Mouse (Mus musculus) ES-E14 (cell line): ENCODE measurements around the gene Frmd5.

Experiments
- CHD2 ChIP-seq: IDR thresholded peaks from 2 replicates; pipeline ENCODE4 v1.6.1; 2014; ENCODE audit warnings: mild to moderate bottlenecking, low read depth, low read length, inconsistent platforms
- HCFC1 ChIP-seq: IDR thresholded peaks from 2 replicates; pipeline ENCODE4 v1.6.1; 2012; ENCODE audit warnings: low read length, inconsistent platforms, borderline replicate concordance; ENCODE audit not compliant: insufficient read depth
- MAFK ChIP-seq: IDR thresholded peaks from 2 replicates; pipeline ENCODE4 v1.6.1; 2014; ENCODE audit warnings: mild to moderate bottlenecking, low read depth, low read length, inconsistent platforms; ENCODE audit not compliant: insufficient read depth
- ZC3H11A ChIP-seq: IDR thresholded peaks from 2 replicates; pipeline ENCODE4 v1.6.1; 2012; ENCODE audit warnings: low read depth, mild to moderate bottlenecking, inconsistent platforms, low read length, borderline replicate concordance
- ZNF384 ChIP-seq: IDR thresholded peaks from 2 replicates; pipeline ENCODE4 v1.6.1; 2012; ENCODE audit warnings: low read depth, low read length, inconsistent platforms

DNA sequence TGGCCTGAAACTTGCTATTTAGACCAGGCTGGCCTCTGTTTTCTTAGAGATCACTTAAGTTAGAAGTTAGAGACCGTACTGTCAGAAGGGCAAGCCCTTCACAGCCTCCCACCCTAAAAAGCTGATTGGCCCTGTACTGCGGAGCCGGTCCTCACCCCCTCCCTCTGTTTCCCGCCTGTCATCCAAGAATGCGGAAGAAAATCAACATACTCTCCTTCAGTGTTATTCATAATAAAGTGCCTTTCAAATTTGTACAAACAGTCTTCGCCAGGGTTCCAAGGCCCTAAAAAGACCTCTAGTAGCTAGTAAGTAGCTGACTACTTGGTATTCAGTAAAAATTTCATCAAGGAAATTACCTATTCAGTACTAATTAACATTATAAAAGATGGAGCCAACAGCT lies 164.0 kb downstream of the Frmd5 start:
- TF ChIP-seq ZC3H11A (no peak), CHD2 (peak; percentile 38), HCFC1 (no peak), MAFK (0 out of 2 replicates have a peak, but pooled peaks have one; percentile 31), ZNF384 (no peak)
